Mouse (Mus musculus) hindbrain, embryonic 14.5 days (tissue): ENCODE results near the gene Kif13a. TPM values are rescaled to one million over a fixed set of nuclear protein-coding genes. Genes with fewer than 3 reads are reported as not detected.
A peak's percentile ranks its signal among the peaks of the same experiment; 100 is the strongest.

Experiments used
- ATAC-seq: fragments of 200-750 bp; cut with Nextera tagmentation; 2 replicates; pipeline ENCODE4 v1.8.0; 2017; ENCODE audit warnings: moderate number of reproducible peaks, mild to moderate bottlenecking, moderate TSS enrichment, moderate library complexity; ENCODE audit not compliant: low FRiP score
- DNase-seq: peaks from one replicate; pipeline ENCODE4 v3.0.0-alpha.2; 2015; ENCODE audit warnings: low spot score
- H3K27ac ChIP-seq: fragments of 300-500 bp; sonication (generic); 2 replicates; pipeline ENCODE4 v1.5.1; 2014; ENCODE audit warnings: mild to moderate bottlenecking, moderate library complexity
- H3K27me3 ChIP-seq: fragments of 300-500 bp; sonication (generic); 2 replicates; pipeline ENCODE4 v1.6.1; 2014; ENCODE audit warnings: mild to moderate bottlenecking, low read length, mixed read lengths; ENCODE audit not compliant: control insufficient read depth, insufficient read depth
- H3K36me3 ChIP-seq: fragments of 300-500 bp; sonication (generic); replicated peaks from 2 replicates; pipeline ENCODE4 v1.6.1; 2014; ENCODE audit not compliant: control insufficient read depth, insufficient read depth
- H3K4me1 ChIP-seq: fragments of 300-500 bp; sonication (generic); replicated peaks from 2 replicates; pipeline ENCODE4 v1.6.1; 2014; ENCODE audit warnings: antibody characterized with exemption, low read length, mixed read lengths; ENCODE audit not compliant: control insufficient read depth, insufficient read depth
- H3K4me2 ChIP-seq: fragments of 300-500 bp; sonication (generic); replicated peaks from 2 replicates; pipeline ENCODE4 v1.6.1; 2014; ENCODE audit warnings: mild to moderate bottlenecking, moderate library complexity
- H3K4me3 ChIP-seq: fragments of 300-500 bp; sonication (generic); replicated peaks from 2 replicates; pipeline ENCODE4 v1.5.1; 2014; ENCODE audit warnings: mild to moderate bottlenecking, low read length
- H3K9ac ChIP-seq: fragments of 300-500 bp; sonication (generic); 2 replicates; pipeline ENCODE4 v1.6.1; 2014
- H3K9me3 ChIP-seq: fragments of 300-500 bp; sonication (generic); 2 replicates; pipeline ENCODE4 v1.6.1; 2016; ENCODE audit warnings: low read length; ENCODE audit not compliant: control insufficient read depth
- WGBS: fragments of 180-500 bp; shearing (Covaris S2); extraction: QIAGEN DNeasy Blood & Tissue Kit; methylation state at CpG from one replicate; pipeline ENCODE4 v1.1.7; 2014; 5-methylcytosine and 5-hydroxymethylcytosine counted together
- polyA plus RNA-seq: library from polyadenylated mRNA; unstranded; fragments of >200 nt; fragmentation: Nextera tagmentation; extraction: Ambion mirVana; gene quantifications from 2 replicates; pipeline ENCODE4 v1.2.1, GENCODE M21; 2014

The Kif13a gene
- polyA plus RNA-seq, 1 experiment from 2014 or later, result 14.3 TPM

DNA sequence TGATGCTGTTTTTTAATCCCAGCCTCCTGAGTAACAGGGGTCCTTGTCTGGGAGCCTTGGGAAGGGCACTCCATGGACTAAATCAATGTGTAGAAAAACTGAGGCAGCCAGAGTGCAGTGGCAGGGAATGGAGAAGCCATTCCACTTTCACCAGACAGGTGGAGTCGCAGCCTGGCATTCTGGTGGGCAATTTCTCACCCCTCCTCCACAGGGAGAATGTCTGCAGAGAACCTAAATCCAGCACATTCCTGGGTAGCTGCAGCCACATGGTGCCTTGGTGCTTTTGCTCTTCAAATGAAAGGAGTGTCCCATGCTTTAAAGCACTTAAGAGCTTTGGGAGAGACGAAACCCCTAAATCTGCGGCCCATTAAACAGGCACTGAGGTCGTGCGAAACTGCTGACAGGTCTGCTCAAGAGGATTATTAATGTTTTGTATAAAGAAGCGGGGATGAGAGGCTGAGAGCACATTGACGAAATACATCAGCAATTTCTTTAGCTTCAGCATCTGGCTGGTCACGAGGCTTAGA, 110.4 kb downstream of the Kif13a start:
- H3K4me2 ChIP-seq, result peak overlapping the region; percentile 40
- H3K27me3 ChIP-seq, result no peaks in the 10 kb centered on the region
- DNase-seq (no peak), ATAC-seq (no peak)
- H3K36me3 ChIP-seq, result peaks cover 24% of the 10 kb centered on the region
- H3K9ac ChIP-seq, result no peak overlapping the region
- H3K27ac ChIP-seq, result peak overlapping the region; percentile 44; the same call in 1 of the 2 replicates
- 45% methylated on average over 8 of the region's 8 CpGs for WGBS
- no peaks in the 10 kb centered on the region for H3K9me3 ChIP-seq
- peaks cover 11% of the 10 kb centered on the region; the same call in 1 of the 2 replicates for H3K4me1 ChIP-seq
- no peak overlapping the region; the same call in 1 of the 2 replicates for H3K4me3 ChIP-seq

DNA sequence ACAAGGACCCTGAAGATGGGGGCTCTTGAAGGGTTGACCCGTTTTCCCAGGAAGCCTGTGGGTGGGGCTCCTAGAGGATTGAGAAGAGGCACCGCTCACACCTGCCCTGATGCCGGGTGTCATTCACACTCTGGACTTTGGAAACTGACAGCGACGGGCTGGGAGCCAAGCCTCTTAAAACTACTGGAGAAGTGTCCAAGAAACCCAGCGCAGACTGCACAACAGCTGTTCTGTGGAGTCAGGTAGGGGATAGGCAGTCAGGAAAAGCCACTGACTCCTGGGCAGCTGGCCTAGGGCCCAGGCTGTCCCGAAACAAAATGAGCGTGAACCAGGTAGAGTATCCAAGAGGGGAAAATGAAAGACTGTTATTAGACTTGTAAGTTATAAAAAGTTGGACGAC, 111.3 kb downstream of the Kif13a start:
- 90% methylated on average over 9 of the region's 9 CpGs for WGBS
- Histone ChIP-seq H3K4me2 (no peak overlapping the region), H3K9ac (no peak overlapping the region), H3K4me1 (peaks cover 11% of the 10 kb centered on the region; the same call in 1 of the 2 replicates), H3K4me3 (no peak overlapping the region), H3K27ac (no peak overlapping the region), H3K36me3 (peaks cover 17% of the 10 kb centered on the region), H3K9me3 (no peaks in the 10 kb centered on the region), H3K27me3 (no peaks in the 10 kb centered on the region)
- no peak for ATAC-seq
- no peak for DNase-seq

DNA sequence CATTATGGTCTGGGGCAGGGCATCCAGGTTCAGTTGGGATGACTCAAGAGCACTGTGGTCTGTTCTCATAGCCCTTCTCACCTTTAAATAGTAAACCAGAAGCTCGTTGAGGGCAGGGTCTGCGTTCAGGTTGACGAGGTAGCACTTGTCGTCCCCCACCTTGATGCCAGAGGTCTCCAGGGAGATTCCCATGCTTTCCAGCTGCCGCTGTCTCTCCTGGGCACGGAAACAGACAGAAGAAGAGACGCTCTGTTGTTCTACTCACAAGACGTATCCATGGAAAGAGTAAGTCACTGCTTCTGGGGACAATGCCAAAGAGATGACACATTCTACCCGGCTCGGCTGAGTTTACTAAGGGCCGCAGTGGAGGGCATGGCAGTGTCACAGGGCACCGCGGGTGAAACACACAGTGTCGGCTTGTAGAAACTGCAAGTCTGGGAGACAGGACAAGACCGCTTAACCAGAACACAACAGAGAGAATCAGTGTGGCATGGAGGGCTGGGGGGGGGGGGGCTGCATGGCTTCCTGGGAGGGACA, 117.0 kb downstream of the Kif13a start:
- Histone ChIP-seq H3K4me2 (no peak overlapping the region), H3K4me1 (no peaks in the 10 kb centered on the region), H3K9me3 (no peaks in the 10 kb centered on the region), H3K36me3 (peaks cover 39% of the 10 kb centered on the region), H3K27me3 (no peaks in the 10 kb centered on the region), H3K27ac (no peak overlapping the region), H3K4me3 (no peak overlapping the region), H3K9ac (no peak overlapping the region)
- ATAC-seq, result no peak
- no peak for DNase-seq
- WGBS, result 87% methylated on average over 15 of the region's 15 CpGs

DNA sequence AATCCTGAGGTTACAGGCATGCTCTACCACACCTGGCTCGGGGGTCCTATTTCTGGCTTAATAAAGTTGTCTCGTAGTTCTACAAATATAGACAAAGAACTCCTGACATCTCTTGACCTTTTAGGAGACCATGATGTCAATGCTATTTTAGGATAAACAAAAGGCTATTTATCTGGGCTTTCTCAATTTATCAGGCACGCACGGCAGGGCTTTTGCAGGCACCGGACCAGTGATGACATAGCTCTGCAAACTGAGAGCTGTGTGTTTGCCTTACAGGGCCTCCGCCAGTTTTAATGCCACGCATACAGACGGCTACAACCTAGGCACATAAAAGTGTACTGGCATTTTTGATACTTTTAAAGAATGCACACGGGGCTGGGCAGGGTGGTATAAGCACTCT, 118.0 kb downstream of the Kif13a start:
- Histone ChIP-seq H3K4me2 (no peak overlapping the region), H3K36me3 (peaks cover 44% of the 10 kb centered on the region), H3K27ac (no peak overlapping the region), H3K4me1 (no peaks in the 10 kb centered on the region), H3K9ac (no peak overlapping the region), H3K27me3 (no peaks in the 10 kb centered on the region), H3K9me3 (no peaks in the 10 kb centered on the region), H3K4me3 (no peak overlapping the region)
- DNase-seq, result no peak
- 64% methylated on average over 9 of the region's 9 CpGs for WGBS
- ATAC-seq, result no peak

DNA sequence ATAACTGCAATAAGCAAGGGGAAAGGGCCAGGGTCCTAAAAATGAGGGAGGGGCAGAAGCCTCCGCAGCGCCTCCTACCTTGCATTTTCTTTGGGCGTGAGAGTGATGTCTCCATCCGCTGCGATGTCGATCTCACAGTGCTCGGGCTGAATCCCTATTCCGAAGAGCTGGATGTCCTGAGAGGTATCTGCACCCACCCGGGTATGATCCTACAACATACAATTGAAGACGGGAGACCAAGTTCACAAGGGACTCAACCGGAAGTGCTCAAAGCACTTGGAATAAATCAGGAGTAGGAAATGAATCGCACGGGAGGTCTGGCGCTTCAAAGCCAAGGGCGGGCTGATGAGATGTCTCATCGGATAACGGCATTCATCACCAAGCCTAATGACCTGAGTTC, 119.1 kb downstream of the Kif13a start:
- ATAC-seq, result no peak
- no peaks in the 10 kb centered on the region for H3K9me3 ChIP-seq
- 96% methylated on average over 17 of the region's 17 CpGs for WGBS
- DNase-seq, result no peak
- H3K27me3 ChIP-seq, result no peaks in the 10 kb centered on the region
- H3K4me3 ChIP-seq, result no peak overlapping the region
- H3K4me2 ChIP-seq, result no peak overlapping the region
- H3K27ac ChIP-seq, result no peak overlapping the region
- peaks cover 41% of the 10 kb centered on the region for H3K36me3 ChIP-seq
- H3K4me1 ChIP-seq, result no peaks in the 10 kb centered on the region
- no peak overlapping the region for H3K9ac ChIP-seq

DNA sequence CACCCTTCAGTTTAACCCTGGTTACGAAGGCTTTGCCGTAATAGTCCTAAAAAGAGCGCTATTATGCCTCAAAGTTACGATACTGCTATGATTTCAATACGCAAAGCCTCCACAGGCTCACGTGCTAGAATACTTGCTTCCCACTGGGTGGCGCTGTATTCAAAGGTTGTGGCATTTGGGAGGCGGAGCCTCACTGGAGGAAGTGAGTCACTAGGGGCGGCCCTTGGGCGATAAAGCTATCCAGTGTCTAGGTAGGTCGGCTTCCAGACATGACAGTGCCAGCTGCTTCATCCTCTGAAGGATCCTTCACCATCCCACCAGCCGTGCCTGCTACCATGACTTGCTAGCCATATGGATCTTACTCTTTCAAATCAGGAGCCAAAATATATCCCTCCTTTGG, 119.6 kb downstream of the Kif13a start:
- Histone ChIP-seq H3K4me2 (no peak overlapping the region), H3K36me3 (peaks cover 41% of the 10 kb centered on the region), H3K4me1 (no peaks in the 10 kb centered on the region), H3K9me3 (no peaks in the 10 kb centered on the region), H3K9ac (no peak overlapping the region), H3K27me3 (no peaks in the 10 kb centered on the region), H3K4me3 (no peak overlapping the region), H3K27ac (no peak overlapping the region)
- WGBS, result 94% methylated on average over 12 of the region's 12 CpGs
- DNase-seq (no peak), ATAC-seq (no peak)

DNA sequence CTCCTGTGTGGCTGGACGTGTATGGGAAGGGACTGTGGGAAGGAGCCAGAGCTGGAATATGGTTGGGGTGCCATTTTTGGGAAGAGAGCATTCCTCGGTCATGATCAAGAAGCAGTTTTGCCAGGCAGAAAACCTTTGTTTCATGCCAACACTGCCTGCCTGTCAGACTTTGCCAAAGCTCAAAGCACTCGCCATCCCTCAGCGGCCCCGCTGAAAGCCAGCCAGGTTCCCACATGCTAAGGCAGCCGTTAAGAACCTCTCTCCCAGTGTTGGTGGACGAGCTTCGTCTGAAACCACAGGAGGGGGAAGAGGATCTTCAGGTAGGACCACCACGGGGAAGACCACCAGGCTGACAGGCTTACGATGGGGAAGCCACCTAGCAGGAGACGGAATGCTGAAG, 121.8 kb downstream of the Kif13a start:
- WGBS, result 91% methylated on average over 11 of the region's 11 CpGs
- DNase-seq (no peak), ATAC-seq (no peak)
- H3K4me1 ChIP-seq, result no peaks in the 10 kb centered on the region
- H3K4me3 ChIP-seq, result no peak overlapping the region
- no peak overlapping the region for H3K27ac ChIP-seq
- H3K27me3 ChIP-seq, result no peaks in the 10 kb centered on the region
- H3K4me2 ChIP-seq, result no peak overlapping the region
- no peak overlapping the region for H3K9ac ChIP-seq
- H3K36me3 ChIP-seq, result peaks cover 37% of the 10 kb centered on the region
- no peaks in the 10 kb centered on the region for H3K9me3 ChIP-seq

DNA sequence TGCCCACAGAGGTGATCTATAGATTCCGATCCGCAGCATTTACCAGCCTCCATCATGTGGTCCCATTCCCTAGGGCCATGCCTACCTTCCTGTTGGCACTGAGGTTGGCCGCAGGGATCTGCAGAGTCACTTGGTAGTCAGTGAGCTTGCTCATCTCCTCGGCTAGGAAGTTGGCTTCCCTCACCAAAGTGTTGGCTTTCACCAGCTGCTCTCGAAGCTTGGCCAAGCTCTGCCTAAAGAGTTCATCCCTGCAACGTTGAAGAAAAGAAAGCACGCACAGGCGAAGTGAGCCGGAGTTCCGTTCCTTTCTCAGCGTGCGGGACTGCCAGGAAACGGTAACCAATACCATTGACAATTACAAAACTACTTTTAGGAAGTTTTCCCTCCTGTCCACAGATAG, 128.5 kb downstream of the Kif13a start:
- WGBS, result 94% methylated on average over 13 of the region's 13 CpGs
- Histone ChIP-seq H3K36me3 (peaks cover 43% of the 10 kb centered on the region), H3K4me1 (no peaks in the 10 kb centered on the region), H3K9me3 (no peaks in the 10 kb centered on the region), H3K27me3 (no peaks in the 10 kb centered on the region), H3K4me2 (no peak overlapping the region), H3K27ac (no peak overlapping the region), H3K9ac (no peak overlapping the region), H3K4me3 (no peak overlapping the region)
- ATAC-seq (no peak), DNase-seq (no peak)

DNA sequence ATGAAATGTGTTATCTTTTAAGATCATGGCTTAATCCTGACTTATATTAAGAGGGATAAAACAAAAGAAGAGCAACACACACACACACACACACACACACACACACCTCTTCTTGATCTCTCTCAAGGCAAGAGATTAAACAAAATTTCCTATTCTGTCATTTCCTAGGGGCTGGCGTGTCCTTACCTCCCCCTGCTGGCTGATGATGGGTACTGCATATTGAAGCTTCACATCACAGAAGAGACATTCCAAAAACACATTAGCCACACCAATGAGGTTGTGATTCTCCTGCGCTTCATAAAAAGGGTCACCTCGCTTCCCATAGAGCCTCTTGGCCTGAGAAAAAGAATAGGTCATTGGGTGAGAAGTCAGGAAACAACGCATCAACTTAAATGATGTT, 131.5 kb downstream of the Kif13a start:
- Histone ChIP-seq H3K27ac (no peak overlapping the region), H3K4me1 (no peaks in the 10 kb centered on the region), H3K27me3 (no peaks in the 10 kb centered on the region), H3K4me3 (no peak overlapping the region), H3K9ac (no peak overlapping the region), H3K4me2 (no peak overlapping the region), H3K36me3 (peaks cover 53% of the 10 kb centered on the region), H3K9me3 (no peaks in the 10 kb centered on the region)
- DNase-seq (peak; percentile 76), ATAC-seq (no peak)
- WGBS, result 35% methylated on average over 4 of the region's 4 CpGs

DNA sequence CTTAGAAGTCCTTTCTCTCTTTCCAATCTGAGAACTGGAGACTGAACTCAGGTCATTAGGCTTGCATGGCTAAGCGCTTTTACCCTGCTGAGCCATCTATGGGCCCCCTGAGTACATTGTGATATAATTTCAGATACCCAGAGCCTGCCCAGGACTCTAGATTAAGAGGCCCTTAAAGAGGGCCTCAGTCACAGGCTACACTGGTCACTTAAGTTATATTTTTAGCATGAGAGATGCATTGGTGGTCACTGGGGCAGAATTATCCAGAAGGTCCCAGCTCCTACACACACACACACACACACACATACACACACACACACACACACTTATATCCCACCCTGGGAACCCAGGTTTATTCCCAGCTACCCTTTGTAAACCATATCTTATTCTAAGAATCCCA, 133.3 kb downstream of the Kif13a start:
- H3K27me3 ChIP-seq, result no peaks in the 10 kb centered on the region
- H3K9ac ChIP-seq, result no peak overlapping the region
- no peak overlapping the region for H3K27ac ChIP-seq
- H3K4me3 ChIP-seq, result no peak overlapping the region
- H3K4me1 ChIP-seq, result no peaks in the 10 kb centered on the region
- no peaks in the 10 kb centered on the region for H3K9me3 ChIP-seq
- H3K4me2 ChIP-seq, result no peak overlapping the region
- WGBS, result 100% methylated on average over 1 of the region's 1 CpGs
- ATAC-seq (no peak), DNase-seq (no peak)
- peaks cover 54% of the 10 kb centered on the region for H3K36me3 ChIP-seq
